Mouse (Mus musculus) liver, embryonic 14.5 days (tissue): ENCODE data around the gene Zfp618.

ENCODE experiments used
- CTCF ChIP-seq: IDR thresholded peaks from 2 replicates; pipeline ENCODE4 v1.5.1; 2016; ENCODE audit warnings: antibody characterized with exemption, low read depth, control low read depth
- EP300 ChIP-seq: IDR thresholded peaks from 2 replicates; pipeline ENCODE4 v1.6.1; 2016; ENCODE audit warnings: antibody characterized with exemption, low read depth

- TF ChIP-seq CTCF (no peak), EP300 (no peak)
Observed at GRCm38 (mm10) chr4:63010226-63010625, 44.9 kb downstream of the Zfp618 start.
